19 mouse cellular contexts compared by ENCODE assay signal in genomic region chr19:25670571-25671285, GRCm38 (mm10). TPM values are rescaled to one million over a fixed set of nuclear protein-coding genes. Genes with fewer than 3 reads are reported as not detected.
DNase-seq lines count a peak whose midpoint lies in the region; ATAC-seq lines count a peak whose summit lies in the region.
"Had no signal": no experiment of that assay in that cellular context is flagged by ENCODE, and none has a peak within 500 bp of the region (broad histone marks: within the 10 kb centered on the region; RNA-seq: fewer than 3 reads in every experiment).

No protein-coding gene starts in this region.

- no peak overlapping the region for H3K4me2 ChIP-seq in heart, embryonic 15.5 days
- H3K4me2 ChIP-seq in heart, embryonic 11.5 days = no peak overlapping the region
- H3K4me2 ChIP-seq in neural tube, embryonic 15.5 days = no peak overlapping the region
- H3K4me2 ChIP-seq in embryonic facial prominence, embryonic 15.5 days (replicated peaks) = no peak overlapping the region
- H3K4me2 ChIP-seq: hindbrain, embryonic 13.5 days had no signal

- H3K4me1 ChIP-seq in heart, embryonic 15.5 days (replicated peaks) = peaks cover 34% of the 10 kb centered on the region
- H3K4me1 ChIP-seq in heart, embryonic 11.5 days (ENCODE audit: control insufficient read depth, insufficient read depth, low read length) = peaks cover 10% of the 10 kb centered on the region
- peaks cover 28% of the 10 kb centered on the region for H3K4me1 ChIP-seq in neural tube, embryonic 15.5 days
- H3K4me1 ChIP-seq in embryonic facial prominence, embryonic 15.5 days = peaks cover 24% of the 10 kb centered on the region

- 4% methylated on average over 17 of the region's 17 CpGs for WGBS in heart, embryonic 15.5 days
- WGBS in heart, embryonic 11.5 days (ENCODE audit: insufficient replicate concordance) = under 1% methylated on average over 17 of the region's 17 CpGs
- 2% methylated on average over 17 of the region's 17 CpGs for WGBS in neural tube, embryonic 15.5 days
- 4% methylated on average over 17 of the region's 17 CpGs for WGBS in embryonic facial prominence, embryonic 15.5 days

- peak; percentile 43 for DNase-seq in neural tube, embryonic 10.5 days (ENCODE audit: extremely low spot score, low spot score)
- no peak for DNase-seq in right cerebral cortex, postnatal 25 days
- no peak for DNase-seq in layer of hippocampus, postnatal 25 days (ENCODE audit: extremely low spot score in 1 of 2, low spot score in 1 of 2)
- DNase-seq: B cell, adult 2 months; cerebellum, adult 9-11 months; spleen, adult 18-20 months; thymus, postnatal 14 days had no signal

- H3K36me3 ChIP-seq in heart, embryonic 15.5 days = no peaks in the 10 kb centered on the region
- H3K36me3 ChIP-seq in heart, embryonic 11.5 days (ENCODE audit: control insufficient read depth, insufficient read depth, low read length) = no peaks in the 10 kb centered on the region
- no peaks in the 10 kb centered on the region for H3K36me3 ChIP-seq in neural tube, embryonic 15.5 days
- H3K36me3 ChIP-seq in embryonic facial prominence, embryonic 15.5 days = no peaks in the 10 kb centered on the region
- H3K36me3 ChIP-seq: hindbrain, embryonic 13.5 days; liver, embryonic 15.5 days had no signal

- peaks cover 96% of the 10 kb centered on the region for H3K27me3 ChIP-seq in heart, embryonic 15.5 days
- peaks cover 98% of the 10 kb centered on the region for H3K27me3 ChIP-seq in heart, embryonic 11.5 days (ENCODE audit: control insufficient read depth, insufficient read depth, low read length)
- peaks cover 95% of the 10 kb centered on the region for H3K27me3 ChIP-seq in neural tube, embryonic 15.5 days (replicated peaks)
- H3K27me3 ChIP-seq in embryonic facial prominence, embryonic 15.5 days = peaks cover 95% of the 10 kb centered on the region

- no peak overlapping the region for H3K27ac ChIP-seq in heart, embryonic 15.5 days
- H3K27ac ChIP-seq in heart, embryonic 11.5 days (ENCODE audit: low read depth, low read length) = no peak overlapping the region
- H3K27ac ChIP-seq in neural tube, embryonic 15.5 days (replicated peaks) = no peak overlapping the region
- H3K27ac ChIP-seq in embryonic facial prominence, embryonic 15.5 days (replicated peaks) = no peak overlapping the region
- H3K27ac ChIP-seq: hindbrain, embryonic 13.5 days; kidney, postnatal 0 days; liver, embryonic 15.5 days had no signal

- ATAC-seq in heart, embryonic 15.5 days (replicated peaks; ENCODE audit: insufficient number of reproducible peaks, insufficient read depth, low FRiP score, low read depth) = no peak
- no peak for ATAC-seq in heart, embryonic 11.5 days (replicated peaks; ENCODE audit: insufficient number of reproducible peaks, low FRiP score, low TSS enrichment)
- ATAC-seq in neural tube, embryonic 15.5 days (ENCODE audit: low FRiP score) = no peak
- ATAC-seq in embryonic facial prominence, embryonic 15.5 days (ENCODE audit: insufficient number of reproducible peaks, low FRiP score, low TSS enrichment, low read depth) = no peak
- ATAC-seq: forebrain, embryonic 16.5 days; intestine, postnatal 0 days; lung, postnatal 0 days; Patski had no signal

- H3K4me3 ChIP-seq in heart, embryonic 15.5 days = peak overlapping the region; percentile 8; the same call in 1 of the 2 replicates
- no peak overlapping the region for H3K4me3 ChIP-seq in heart, embryonic 11.5 days (ENCODE audit: low read depth, low read length)
- no peak overlapping the region for H3K4me3 ChIP-seq in neural tube, embryonic 15.5 days (replicated peaks)
- H3K4me3 ChIP-seq in embryonic facial prominence, embryonic 15.5 days (replicated peaks) = 0 out of 2 replicates have a peak overlapping the region, but pooled peaks have one; percentile 1
- H3K4me3 ChIP-seq: liver, embryonic 15.5 days had no signal

- no peak overlapping the region for H3K9ac ChIP-seq in heart, embryonic 15.5 days
- H3K9ac ChIP-seq in heart, embryonic 11.5 days (ENCODE audit: low read depth, low read length) = no peak overlapping the region
- H3K9ac ChIP-seq in neural tube, embryonic 15.5 days (replicated peaks) = no peak overlapping the region
- H3K9ac ChIP-seq in embryonic facial prominence, embryonic 15.5 days = no peak overlapping the region
- H3K9ac ChIP-seq: hindbrain, embryonic 13.5 days; liver, embryonic 15.5 days had no signal

- no peaks in the 10 kb centered on the region for H3K9me3 ChIP-seq in heart, embryonic 15.5 days (replicated peaks)
- no peaks in the 10 kb centered on the region for H3K9me3 ChIP-seq in heart, embryonic 11.5 days (replicated peaks; ENCODE audit: control insufficient read depth, low read length)
- no peaks in the 10 kb centered on the region for H3K9me3 ChIP-seq in neural tube, embryonic 15.5 days (replicated peaks)
- no peaks in the 10 kb centered on the region for H3K9me3 ChIP-seq in embryonic facial prominence, embryonic 15.5 days (replicated peaks)
- H3K9me3 ChIP-seq: hindbrain, embryonic 13.5 days; liver, embryonic 15.5 days had no signal

RNA-seq across cellular contexts. Expression of gene Dmrt2, which starts 1.5 kb away (rescaled TPM):
- polyA plus RNA-seq in heart, embryonic 15.5 days (2015; fragmentation: Nextera tagmentation; extraction: Ambion mirVana) = 0.79 and 4.9 TPM in 2 replicates
- polyA plus RNA-seq in heart, embryonic 11.5 days (2014; fragmentation: Nextera tagmentation; extraction: Ambion mirVana) = 0.72 and 0.79 TPM in 2 replicates
- polyA plus RNA-seq in neural tube, embryonic 15.5 days (2015; fragmentation: Nextera tagmentation; extraction: Ambion mirVana) = 0.27 and 6.4 TPM in 2 replicates
- 8.9 and 9.6 TPM in 2 replicates for polyA plus RNA-seq in embryonic facial prominence, embryonic 15.5 days (2015; fragmentation: Nextera tagmentation; extraction: Ambion mirVana)
- total RNA-seq in layer of hippocampus, postnatal 25 days (2021) = under 1 TPM; 0.85 to 0.98 TPM
- total RNA-seq: megakaryocyte-erythroid progenitor cell, adult 5-6 weeks had no signal
- polyA plus RNA-seq: Patski had no signal

Comparison
In these comparisons a context has a peak if more than half of its experiments do, and no peak if none do; other contexts are left out.
1. H3K4me3 ChIP-seq: peak in heart, embryonic 15.5 days (single experiment) and embryonic facial prominence, embryonic 15.5 days (single experiment); none in heart, embryonic 11.5 days (single experiment) and neural tube, embryonic 15.5 days (single experiment).